Mouse (Mus musculus) gastrocnemius, postnatal 14 days (tissue): ENCODE measurements around the gene Lrmda. TPM values are rescaled to one million over a fixed set of nuclear protein-coding genes. Genes with fewer than 3 reads are reported as not detected.

Source experiments
- DNase-seq: peaks from one replicate; pipeline ENCODE4 v3.0.0; 2021; ENCODE audit warnings: mixed read lengths
- intact Hi-C: fragments of 180-260 bp; cut with DNase I; formaldehyde crosslinking; loops from one replicate; pipeline ENCODE4 v1.15.1; 2025; ENCODE audit warnings: low total_unique reads
- total RNA-seq, 2 experiments: library from RNA; stranded (reverse); gene quantifications; 2 replicates each; pipeline ENCODE4 v1.2.3; 2021

Gene Lrmda
- total RNA-seq, 2 experiments from 2014 or later: 1.6 to 1.7 TPM

GRCm38 (mm10) chr14:22817346-22818201, 798.1 kb downstream of the Lrmda start:
- DNase-seq: peak; percentile 45
- intact Hi-C loops: loop anchor here (10.0 kb wide), 1 partner anchor 227 kb away; no protein-coding TSS in a partner anchor

GRCm38 (mm10) chr14:22818202-22818530, 798.7 kb downstream of the Lrmda start:
- DNase-seq: no peak

GRCm38 (mm10) chr14:22822942-22823341, 803.4 kb downstream of the Lrmda start:
- intact Hi-C loops: no loop called here

More at GRCm38 (mm10) chr14:22818202-22818530, 798.7 kb downstream of the Lrmda start:
- intact Hi-C loops: loop anchor here (10.0 kb wide), 1 partner anchor 227 kb away; no protein-coding TSS in a partner anchor

GRCm38 (mm10) chr14:22826825-22827224, 807.3 kb downstream of the Lrmda start:
- no peak for DNase-seq
- intact Hi-C loops: no loop called here

More at GRCm38 (mm10) chr14:22822942-22823341, 803.4 kb downstream of the Lrmda start:
- no peak for DNase-seq

- no peak for DNase-seq
- intact Hi-C loops: no loop called here
Observed at GRCm38 (mm10) chr14:22837058-22837457, 817.5 kb downstream of the Lrmda start.

GRCm38 (mm10) chr14:22841136-22841535, 821.6 kb downstream of the Lrmda start:
- intact Hi-C loops: no loop called here
- no peak for DNase-seq

GRCm38 (mm10) chr14:22844006-22844405, 824.5 kb downstream of the Lrmda start:
- DNase-seq: no peak
- intact Hi-C loops: no loop called here

- intact Hi-C loops: no loop called here
- no peak for DNase-seq
Observed at GRCm38 (mm10) chr14:22845401-22845800, 825.9 kb downstream of the Lrmda start.

GRCm38 (mm10) chr14:22847011-22847786, 827.7 kb downstream of the Lrmda start:
- DNase-seq: peak; percentile 31

GRCm38 (mm10) chr14:22849108-22849507, 829.6 kb downstream of the Lrmda start:
- DNase-seq: peak; percentile 17
- intact Hi-C loops: no loop called here

More at GRCm38 (mm10) chr14:22847011-22847786, 827.7 kb downstream of the Lrmda start:
- intact Hi-C loops: no loop called here

GRCm38 (mm10) chr14:22860631-22861030, 841.1 kb downstream of the Lrmda start:
- intact Hi-C loops: no loop called here
- no peak for DNase-seq

- DNase-seq: no peak
- intact Hi-C loops: no loop called here
Observed at GRCm38 (mm10) chr14:22864132-22864531, 844.6 kb downstream of the Lrmda start.

GRCm38 (mm10) chr14:22874584-22874983, 855.1 kb downstream of the Lrmda start:
- intact Hi-C loops: no loop called here
- DNase-seq: no peak

GRCm38 (mm10) chr14:22887182-22887581, 867.7 kb downstream of the Lrmda start:
- no peak for DNase-seq
- intact Hi-C loops: no loop called here

- no peak for DNase-seq
- intact Hi-C loops: no loop called here
Observed at GRCm38 (mm10) chr14:22899312-22899711, 879.8 kb downstream of the Lrmda start.

GRCm38 (mm10) chr14:22902116-22902515, 882.6 kb downstream of the Lrmda start:
- intact Hi-C loops: no loop called here
- DNase-seq: no peak

GRCm38 (mm10) chr14:22902914-22903313, 883.4 kb downstream of the Lrmda start:
- intact Hi-C loops: no loop called here
- DNase-seq: no peak

- DNase-seq: peak; percentile 23
- intact Hi-C loops: no loop called here
Observed at GRCm38 (mm10) chr14:22905741-22906667, 886.5 kb downstream of the Lrmda start.

- peak; percentile 6 for DNase-seq
- intact Hi-C loops: no loop called here
Observed at GRCm38 (mm10) chr14:22906716-22907115, 887.2 kb downstream of the Lrmda start.
